Mouse (Mus musculus) neural tube, embryonic 11.5 days (tissue): ENCODE results near the gene Ankrd44. TPM values are rescaled to one million over a fixed set of nuclear protein-coding genes. Genes with fewer than 3 reads are reported as not detected.

ENCODE experiments used
- ATAC-seq: fragments of 200-750 bp; cut with Nextera tagmentation; 2 replicates; pipeline ENCODE4 v1.8.0; 2017; ENCODE audit warnings: moderate number of reproducible peaks, mild to moderate bottlenecking, moderate TSS enrichment, moderate library complexity; ENCODE audit not compliant: insufficient read depth, low FRiP score, low TSS enrichment
- DNase-seq: peaks from one replicate; pipeline ENCODE4 v3.0.0-alpha.2; 2015; ENCODE audit warnings: low spot score
- H3K27ac ChIP-seq: fragments of 300-500 bp; sonication (generic); 2 replicates; pipeline ENCODE4 v1.5.1; 2014; ENCODE audit warnings: low read depth, mild to moderate bottlenecking, low read length
- H3K27me3 ChIP-seq: fragments of 300-500 bp; sonication (generic); 2 replicates; pipeline ENCODE4 v1.6.1; 2014; ENCODE audit warnings: mild to moderate bottlenecking, low read length, mixed read lengths; ENCODE audit not compliant: control insufficient read depth, insufficient read depth
- H3K36me3 ChIP-seq: fragments of 300-500 bp; sonication (generic); 2 replicates; pipeline ENCODE4 v1.6.1; 2014; ENCODE audit warnings: mild to moderate bottlenecking, low read length, moderate library complexity, mixed read lengths; ENCODE audit not compliant: control insufficient read depth, insufficient read depth
- H3K4me1 ChIP-seq: fragments of 300-500 bp; sonication (generic); 2 replicates; pipeline ENCODE4 v1.6.1; 2014; ENCODE audit warnings: low read length, mixed read lengths; ENCODE audit not compliant: control insufficient read depth, insufficient read depth
- H3K4me2 ChIP-seq: fragments of 300-500 bp; sonication (generic); 2 replicates; pipeline ENCODE4 v1.6.1; 2014; ENCODE audit warnings: low read depth, mild to moderate bottlenecking, moderate library complexity
- H3K4me3 ChIP-seq: fragments of 300-500 bp; sonication (generic); 2 replicates; pipeline ENCODE4 v1.5.1; 2014; ENCODE audit warnings: low read depth, low read length
- H3K9ac ChIP-seq: fragments of 300-500 bp; sonication (generic); 2 replicates; pipeline ENCODE4 v1.6.1; 2014; ENCODE audit warnings: mild to moderate bottlenecking, low read length
- H3K9me3 ChIP-seq: fragments of 300-500 bp; sonication (generic); 2 replicates; pipeline ENCODE4 v1.6.1; 2016; ENCODE audit warnings: low read length; ENCODE audit not compliant: control insufficient read depth
- WGBS: fragments of 180-500 bp; shearing (Covaris S2); extraction: QIAGEN DNeasy Blood & Tissue Kit; methylation state at CpG from one replicate; pipeline ENCODE4 v1.1.7; 2014; 5-methylcytosine and 5-hydroxymethylcytosine counted together
- polyA plus RNA-seq: library from polyadenylated mRNA; unstranded; fragments of >200 nt; fragmentation: Nextera tagmentation; extraction: Ambion mirVana; gene quantifications from 2 replicates; pipeline ENCODE4 v1.2.1, GENCODE M21; 2014

Ankrd44 gene
- polyA plus RNA-seq, 1 experiment from 2014 or later: 13.3 TPM

- no peak overlapping the region for H3K4me2 ChIP-seq
- ATAC-seq (no peak), DNase-seq (no peak)
- no peaks in the 10 kb centered on the region for H3K27me3 ChIP-seq
- no peak overlapping the region for H3K4me3 ChIP-seq
- no peaks in the 10 kb centered on the region for H3K9me3 ChIP-seq
- no peaks in the 10 kb centered on the region for H3K36me3 ChIP-seq
- no peak overlapping the region for H3K27ac ChIP-seq
- no peaks in the 10 kb centered on the region; the same call in 1 of the 2 replicates for H3K4me1 ChIP-seq
- H3K9ac ChIP-seq: no peak overlapping the region
- WGBS: 90% methylated on average over 3 of the region's 3 CpGs
Observed at GRCm38 (mm10) chr1:54855970-54856369, 70.2 kb downstream of the Ankrd44 start.

- ATAC-seq: no peak
- 97% methylated on average over 1 of the region's 1 CpGs for WGBS
- no peak overlapping the region for H3K27ac ChIP-seq
Observed at GRCm38 (mm10) chr1:54854388-54854787, 71.8 kb downstream of the Ankrd44 start.

GRCm38 (mm10) chr1:54853311-54854000 lies 72.7 kb downstream of the Ankrd44 start:
- Histone ChIP-seq H3K36me3 (no peaks in the 10 kb centered on the region), H3K9me3 (no peaks in the 10 kb centered on the region), H3K4me2 (no peak overlapping the region), H3K27me3 (no peaks in the 10 kb centered on the region), H3K4me3 (no peak overlapping the region), H3K4me1 (peaks cover 6% of the 10 kb centered on the region; the same call in 1 of the 2 replicates), H3K9ac (no peak overlapping the region), H3K27ac (no peak overlapping the region)
- DNase-seq: no peak
- ATAC-seq: no peak
- WGBS: 60% methylated on average over 11 of the region's 11 CpGs

More at GRCm38 (mm10) chr1:54854388-54854787, 71.8 kb downstream of the Ankrd44 start:
- no peak overlapping the region for H3K4me3 ChIP-seq
- H3K9me3 ChIP-seq: no peaks in the 10 kb centered on the region
- H3K4me1 ChIP-seq: peaks cover 4% of the 10 kb centered on the region; the same call in 1 of the 2 replicates
- H3K4me2 ChIP-seq: no peak overlapping the region
- no peaks in the 10 kb centered on the region for H3K36me3 ChIP-seq
- no peak overlapping the region for H3K9ac ChIP-seq
- no peak for DNase-seq
- no peaks in the 10 kb centered on the region for H3K27me3 ChIP-seq

- Histone ChIP-seq H3K27me3 (no peaks in the 10 kb centered on the region), H3K4me3 (no peak overlapping the region), H3K9ac (no peak overlapping the region), H3K4me1 (peaks cover 6% of the 10 kb centered on the region; the same call in 1 of the 2 replicates), H3K27ac (no peak overlapping the region), H3K4me2 (no peak overlapping the region), H3K36me3 (no peaks in the 10 kb centered on the region), H3K9me3 (no peaks in the 10 kb centered on the region)
- DNase-seq: no peak
- ATAC-seq: no peak
- 58% methylated on average over 9 of the region's 9 CpGs for WGBS
Observed at GRCm38 (mm10) chr1:54851610-54852009, 74.6 kb downstream of the Ankrd44 start.

- no peaks in the 10 kb centered on the region for H3K9me3 ChIP-seq
- H3K4me3 ChIP-seq: no peak overlapping the region
- H3K36me3 ChIP-seq: no peaks in the 10 kb centered on the region
- no peak for DNase-seq
- no peak overlapping the region for H3K4me2 ChIP-seq
- H3K27ac ChIP-seq: no peak overlapping the region
- 52% methylated on average over 8 of the region's 8 CpGs for WGBS
- H3K27me3 ChIP-seq: no peaks in the 10 kb centered on the region
- ATAC-seq: no peak
- peaks cover 6% of the 10 kb centered on the region; the same call in 1 of the 2 replicates for H3K4me1 ChIP-seq
- no peak overlapping the region for H3K9ac ChIP-seq
Observed at GRCm38 (mm10) chr1:54850077-54850476, 76.1 kb downstream of the Ankrd44 start.

- no peak overlapping the region for H3K4me3 ChIP-seq
- H3K9ac ChIP-seq: no peak overlapping the region
- no peaks in the 10 kb centered on the region for H3K27me3 ChIP-seq
- ATAC-seq (no peak), DNase-seq (no peak)
- H3K4me1 ChIP-seq: peaks cover 6% of the 10 kb centered on the region; the same call in 1 of the 2 replicates
- WGBS: 83% methylated on average over 1 of the region's 1 CpGs
- H3K27ac ChIP-seq: no peak overlapping the region
- no peak overlapping the region for H3K4me2 ChIP-seq
- H3K36me3 ChIP-seq: no peaks in the 10 kb centered on the region
- no peaks in the 10 kb centered on the region for H3K9me3 ChIP-seq
Observed at GRCm38 (mm10) chr1:54847238-54847637, 78.9 kb downstream of the Ankrd44 start.

GRCm38 (mm10) chr1:54846346-54847000 lies 79.7 kb downstream of the Ankrd44 start:
- H3K36me3 ChIP-seq: no peaks in the 10 kb centered on the region
- no peak for ATAC-seq
- H3K27me3 ChIP-seq: no peaks in the 10 kb centered on the region
- no peak overlapping the region for H3K4me3 ChIP-seq
- no peak for DNase-seq
- no peak overlapping the region for H3K4me2 ChIP-seq
- H3K27ac ChIP-seq: no peak overlapping the region
- H3K9ac ChIP-seq: no peak overlapping the region
- H3K4me1 ChIP-seq: peaks cover 6% of the 10 kb centered on the region; the same call in 1 of the 2 replicates
- 77% methylated on average over 5 of the region's 5 CpGs for WGBS
- no peaks in the 10 kb centered on the region for H3K9me3 ChIP-seq

- WGBS: 97% methylated on average over 1 of the region's 1 CpGs
- Histone ChIP-seq H3K27me3 (no peaks in the 10 kb centered on the region), H3K9me3 (no peaks in the 10 kb centered on the region), H3K27ac (no peak overlapping the region), H3K4me1 (0 out of 2 replicates have a peak, but pooled peaks cover 2% of the 10 kb centered on the region), H3K4me2 (no peak overlapping the region), H3K9ac (no peak overlapping the region), H3K36me3 (no peaks in the 10 kb centered on the region), H3K4me3 (no peak overlapping the region)
- no peak for ATAC-seq
- DNase-seq: no peak
Observed at GRCm38 (mm10) chr1:54844361-54844760, 81.8 kb downstream of the Ankrd44 start.
